Mouse (Mus musculus) ES-E14 (cell line): ENCODE data around the gene Tmem222.
A peak's percentile ranks its signal among the peaks of the same experiment; 100 is the strongest.

Experiments used
- HCFC1 ChIP-seq: IDR thresholded peaks from 2 replicates; pipeline ENCODE4 v1.6.1; 2012; ENCODE audit warnings: low read length, inconsistent platforms, borderline replicate concordance; ENCODE audit not compliant: insufficient read depth
- ZNF384 ChIP-seq: IDR thresholded peaks from 2 replicates; pipeline ENCODE4 v1.6.1; 2012; ENCODE audit warnings: low read depth, low read length, inconsistent platforms

GRCm38 (mm10) chr4:133286476-133287077 lies 9.0 kb upstream of the Tmem222 start:
- TF ChIP-seq ZNF384 (peak; percentile 31; the same call in 1 of the 2 replicates), HCFC1 (no peak)
